Comparison of ENCODE assay signal across 8 mouse cellular contexts in the genomic region with DNA sequence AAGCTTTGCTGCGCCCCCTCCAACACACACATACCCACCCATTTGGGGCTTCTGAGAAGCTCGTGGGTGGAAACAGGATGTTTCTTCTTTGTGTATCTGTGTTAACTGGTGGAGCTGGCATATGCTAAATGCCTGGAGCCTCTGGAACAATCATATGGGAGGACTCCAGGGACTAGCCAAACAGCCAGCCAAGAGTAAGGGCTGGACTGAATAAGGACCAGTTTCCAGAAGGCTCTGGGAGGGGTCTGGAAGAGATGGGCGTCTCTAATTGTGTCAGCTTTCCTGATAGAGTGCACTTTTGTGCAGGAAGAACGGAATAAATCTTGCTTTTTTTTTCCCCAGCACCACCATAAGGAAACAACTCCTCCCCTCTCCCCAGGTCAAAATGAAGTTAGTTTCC. TPM values are rescaled to one million over a fixed set of nuclear protein-coding genes. Genes with fewer than 3 reads are reported as not detected.
DNase-seq lines count a peak whose midpoint lies in the region; ATAC-seq and TF ChIP-seq lines count a peak whose summit lies in the region.

No protein-coding gene starts in this region.

- no peak for DNase-seq in heart, postnatal 36 days
- DNase-seq in ES-E14 (ENCODE audit: low read depth, low spot score): no peak
- no peak for DNase-seq in midbrain, embryonic 11.5 days (ENCODE audit: low spot score, missing footprints)
- no peak for DNase-seq in testis, postnatal 14 days (ENCODE audit: low spot score)
- DNase-seq in thymus, postnatal 25 days: no peak
- DNase-seq in cerebellum, adult 8-10 months: no peak

- H3K9ac ChIP-seq in heart, embryonic 13.5 days: peak overlapping the region; percentile 69
- H3K9ac ChIP-seq in ES-E14 (ENCODE audit: insufficient read depth, low read depth, low read length, poor library complexity, severe bottlenecking): no peak overlapping the region
- H3K9ac ChIP-seq in hindbrain, embryonic 13.5 days: peak overlapping the region; percentile 55
- H3K9ac ChIP-seq in midbrain, embryonic 11.5 days (ENCODE audit: low read length): no peak overlapping the region

- in situ Hi-C loops in ES-E14 (cut with MboI; ENCODE audit: low sequenced_read_pairs in 2 of 2, unreplicated experiment in 2 of 2): loop anchor here in 1 of 2 experiments (25.0 kb wide), 1 partner anchor 523 kb away; the partner anchor contains the start of genes F930015N05Rik and Hs3st3a1

- WGBS in heart, embryonic 13.5 days: 30% methylated on average over 4 of the region's 4 CpGs
- WGBS in hindbrain, embryonic 13.5 days: 25% methylated on average over 4 of the region's 4 CpGs
- WGBS in midbrain, embryonic 11.5 days: 41% methylated on average over 4 of the region's 4 CpGs

- peak overlapping the region; percentile 51 for H3K4me3 ChIP-seq in heart, embryonic 13.5 days
- peak overlapping the region in 1 of 2 experiments; percentile 42; a peak in 2 of 4 replicates for H3K4me3 ChIP-seq in ES-E14 (ENCODE audit: insufficient read depth in 1 of 2, low read depth in 1 of 2, low read length in 2 of 2, poor library complexity in 1 of 2, severe bottlenecking in 1 of 2)
- peak overlapping the region; percentile 42 for H3K4me3 ChIP-seq in hindbrain, embryonic 13.5 days
- peak overlapping the region; percentile 26 for H3K4me3 ChIP-seq in midbrain, embryonic 11.5 days (ENCODE audit: low read depth, low read length)

- no peaks in the 10 kb centered on the region for H3K9me3 ChIP-seq in heart, embryonic 13.5 days
- no peaks in the 10 kb centered on the region for H3K9me3 ChIP-seq in ES-E14 (ENCODE audit: control insufficient read depth, insufficient read depth, low read depth, low read length)
- H3K9me3 ChIP-seq in hindbrain, embryonic 13.5 days: no peaks in the 10 kb centered on the region
- no peaks in the 10 kb centered on the region for H3K9me3 ChIP-seq in midbrain, embryonic 11.5 days (ENCODE audit: control insufficient read depth, low read length)

- H3K36me3 ChIP-seq in heart, embryonic 13.5 days: no peaks in the 10 kb centered on the region
- H3K36me3 ChIP-seq in ES-E14 (ENCODE audit: control insufficient read depth, insufficient read depth, low read length, poor library complexity, severe bottlenecking): no peaks in the 10 kb centered on the region
- H3K36me3 ChIP-seq in hindbrain, embryonic 13.5 days: no peaks in the 10 kb centered on the region
- H3K36me3 ChIP-seq in midbrain, embryonic 11.5 days (ENCODE audit: control insufficient read depth, insufficient read depth, low read length): no peaks in the 10 kb centered on the region

- intact Hi-C loops in heart, postnatal 36 days (cut with DNase I): no loop called here

- peak; percentile 18; the same call in 1 of the 2 replicates for ATAC-seq in heart, embryonic 13.5 days (ENCODE audit: extremely low read depth, insufficient number of reproducible peaks, low FRiP score, low TSS enrichment)
- ATAC-seq in hindbrain, embryonic 13.5 days (ENCODE audit: low FRiP score): peak; percentile 75
- peak; percentile 4; the same call in 1 of the 2 replicates for ATAC-seq in midbrain, embryonic 11.5 days (ENCODE audit: low FRiP score)

- H3K4me2 ChIP-seq in heart, embryonic 13.5 days: peak overlapping the region; percentile 83
- H3K4me2 ChIP-seq in hindbrain, embryonic 13.5 days: peak overlapping the region; percentile 74
- peak overlapping the region; percentile 59 for H3K4me2 ChIP-seq in midbrain, embryonic 11.5 days

- peaks cover 48% of the 10 kb centered on the region for H3K4me1 ChIP-seq in heart, embryonic 13.5 days
- H3K4me1 ChIP-seq in ES-E14 (ENCODE audit: control insufficient read depth in 2 of 2, insufficient read depth in 2 of 2, low read length in 2 of 2, poor library complexity in 1 of 2): peaks cover 2 to 8% of the 10 kb centered on the region in 2 experiments; a peak in 2 of 4 replicates
- peaks cover 42% of the 10 kb centered on the region for H3K4me1 ChIP-seq in hindbrain, embryonic 13.5 days (replicated peaks)
- peaks cover 43% of the 10 kb centered on the region for H3K4me1 ChIP-seq in midbrain, embryonic 11.5 days (ENCODE audit: control insufficient read depth, insufficient read depth, low read length)

- peak overlapping the region; percentile 53 for H3K27ac ChIP-seq in heart, embryonic 13.5 days (replicated peaks)
- no peak overlapping the region for H3K27ac ChIP-seq in ES-E14 (ENCODE audit: insufficient read depth, low read depth, low read length, poor library complexity, severe bottlenecking)
- H3K27ac ChIP-seq in hindbrain, embryonic 13.5 days: peak overlapping the region; percentile 40; the same call in 1 of the 2 replicates
- H3K27ac ChIP-seq in midbrain, embryonic 11.5 days (ENCODE audit: low read depth, low read length): no peak overlapping the region

- peaks cover 28% of the 10 kb centered on the region for H3K27me3 ChIP-seq in heart, embryonic 13.5 days (replicated peaks)
- H3K27me3 ChIP-seq in hindbrain, embryonic 13.5 days: peaks cover 54% of the 10 kb centered on the region
- H3K27me3 ChIP-seq in midbrain, embryonic 11.5 days (ENCODE audit: control insufficient read depth, insufficient read depth, low read length): peaks cover 2% of the 10 kb centered on the region; the same call in 1 of the 2 replicates

TF ChIP-seq in ES-E14, 5 proteins besides CTCF, POLR2A, EP300 and RAD21:
- no peak for TF ChIP-seq ZNF384 (IDR thresholded peaks at IDR 0.05; ENCODE audit: low read depth, low read length)
- TF ChIP-seq HCFC1 (IDR thresholded peaks at IDR 0.05; ENCODE audit: borderline replicate concordance, insufficient read depth, low read length): no peak
- TF ChIP-seq MAFK (IDR thresholded peaks at IDR 0.05; ENCODE audit: insufficient read depth, low read depth, low read length): no peak
- 0 out of 2 replicates have a peak, but pooled peaks have one; percentile 8 for TF ChIP-seq CHD2 (IDR thresholded peaks at IDR 0.05; ENCODE audit: low read depth, low read length)

RNA-seq across cellular contexts. Expression of gene Hs3st3b1, which starts 8.2 kb away (rescaled TPM):
- 2.2 and 2.7 TPM in 2 replicates for polyA plus RNA-seq in heart, embryonic 13.5 days (2015; fragmentation: Nextera tagmentation; extraction: Ambion mirVana)
- total RNA-seq in heart, postnatal 36 days (2021): 1 to 10 TPM in 1 of 2 experiments, under 1 TPM in 1; 0.89 to 1.1 TPM
- 4.4 and 8.1 TPM in 2 replicates for total RNA-seq in ES-E14 (2012; rRNA removed)
- 6.5 and 7.5 TPM in 2 replicates for polyA plus RNA-seq in hindbrain, embryonic 13.5 days (2015; fragmentation: Nextera tagmentation; extraction: Ambion mirVana)
- polyA plus RNA-seq in midbrain, embryonic 11.5 days (2014; fragmentation: Nextera tagmentation; extraction: Ambion mirVana): 17.5 and 18.1 TPM in 2 replicates

Comparison
In these comparisons a context has a peak if more than half of its experiments do, and no peak if none do; other contexts are left out.
1. ATAC-seq: peak in every context shown above with its lines; median percentile 75 in hindbrain, embryonic 13.5 days; 18 in heart, embryonic 13.5 days; 4 in midbrain, embryonic 11.5 days.
2. H3K27ac ChIP-seq: peak in heart, embryonic 13.5 days (single experiment) and hindbrain, embryonic 13.5 days (single experiment); none in ES-E14 (single experiment) and midbrain, embryonic 11.5 days (single experiment).
3. H3K9ac ChIP-seq: peak in heart, embryonic 13.5 days (single experiment) and hindbrain, embryonic 13.5 days (single experiment); none in ES-E14 (single experiment) and midbrain, embryonic 11.5 days (single experiment).
4. Peak in every context shown above with its lines, with median percentiles within 50 percentile points of each other: H3K4me2 ChIP-seq.